Mouse (Mus musculus): Measurements from ENCODE around the gene Zfp689.
"Not testable (repeated sequence)": the region's sequence is repeated elsewhere in the genome, so short reads cannot be mapped to it uniquely, and the experiment has no call there.

Zfp689 gene

DNA sequence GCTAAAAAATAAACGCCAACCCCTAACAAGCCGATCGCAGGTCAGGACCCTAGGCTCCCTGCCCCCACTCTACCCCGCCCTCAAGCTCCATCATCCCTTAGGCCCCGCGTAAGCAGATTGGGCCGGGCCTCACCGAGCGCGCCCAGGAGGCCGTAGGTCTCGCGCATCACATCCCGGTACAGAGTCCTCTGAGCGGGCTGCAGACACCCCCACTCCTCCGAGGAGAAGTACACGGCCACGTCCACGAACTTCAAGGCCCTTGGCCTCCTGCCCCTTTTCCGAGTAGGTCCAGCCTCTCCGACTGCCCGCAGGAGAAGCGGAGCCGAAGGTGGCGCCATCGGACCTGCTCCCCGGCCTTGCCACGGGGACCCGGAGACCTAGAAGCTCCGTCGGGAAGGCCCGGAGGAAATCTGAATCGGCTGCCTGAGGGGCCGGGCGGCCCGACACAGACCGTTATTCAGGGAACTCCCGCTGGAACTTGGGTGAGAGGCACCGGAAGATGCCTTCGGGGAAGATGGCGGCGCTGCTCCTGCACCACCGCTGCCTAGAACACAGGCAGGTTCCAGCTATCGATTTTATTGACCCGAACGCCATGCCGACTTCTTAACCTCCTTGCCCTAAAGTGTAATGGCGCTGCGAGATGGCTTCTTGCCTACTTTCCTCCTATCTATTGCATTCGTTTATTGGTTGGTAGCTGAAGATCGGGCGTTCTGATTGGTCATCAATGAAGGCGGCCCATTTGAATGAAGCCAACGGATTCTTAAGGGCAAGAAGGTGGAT, at the start of gene Zfp689:
TSS of gene Zfp689 (minus strand) at position 638 of the 780 bp plus-strand sequence.
- peak; percentile 99 for DNase-seq (ENCODE audit: low read depth, low spot score)

DNA sequence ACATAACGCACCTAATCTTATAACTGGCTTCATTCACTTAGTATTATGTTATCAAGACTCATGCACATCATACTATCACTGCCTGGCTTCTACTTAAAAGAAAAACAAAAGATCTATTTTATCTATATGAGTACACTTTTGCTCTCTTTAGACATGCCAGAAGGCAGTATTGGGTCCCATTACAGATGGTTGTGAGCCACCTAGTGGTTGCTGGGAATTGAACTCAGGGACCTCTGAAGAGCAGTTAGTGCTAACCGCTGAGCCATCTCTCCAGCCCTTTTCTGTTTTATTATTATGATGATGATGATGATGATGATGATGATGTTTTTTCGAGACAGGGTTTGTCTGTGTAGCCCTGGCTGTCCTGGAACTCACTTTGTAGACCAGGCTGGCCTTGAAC, 49.4 kb upstream of the Zfp689 start:
- no peak for DNase-seq (ENCODE audit: low read depth, low spot score)

DNA sequence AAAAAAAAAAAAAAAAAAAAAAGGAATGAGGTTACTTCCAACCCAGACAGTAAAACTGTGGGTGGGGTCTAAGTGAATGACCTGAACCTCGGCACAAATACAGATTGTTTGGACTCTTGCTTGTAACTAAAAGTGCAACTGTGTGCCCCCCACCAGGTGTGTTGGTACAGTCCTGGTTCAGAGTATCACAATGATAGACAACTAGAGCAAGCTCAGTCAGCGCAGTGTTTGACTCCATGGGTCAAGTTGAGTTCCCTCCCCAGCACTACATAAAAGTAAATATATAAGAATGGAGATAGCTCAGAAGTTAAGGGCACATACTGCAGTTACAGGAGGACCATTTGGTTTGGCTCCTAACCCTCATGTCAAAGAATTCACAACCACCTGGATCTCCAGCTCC, 48.4 kb upstream of the Zfp689 start:
- no peak for DNase-seq (ENCODE audit: low read depth, low spot score)

DNA sequence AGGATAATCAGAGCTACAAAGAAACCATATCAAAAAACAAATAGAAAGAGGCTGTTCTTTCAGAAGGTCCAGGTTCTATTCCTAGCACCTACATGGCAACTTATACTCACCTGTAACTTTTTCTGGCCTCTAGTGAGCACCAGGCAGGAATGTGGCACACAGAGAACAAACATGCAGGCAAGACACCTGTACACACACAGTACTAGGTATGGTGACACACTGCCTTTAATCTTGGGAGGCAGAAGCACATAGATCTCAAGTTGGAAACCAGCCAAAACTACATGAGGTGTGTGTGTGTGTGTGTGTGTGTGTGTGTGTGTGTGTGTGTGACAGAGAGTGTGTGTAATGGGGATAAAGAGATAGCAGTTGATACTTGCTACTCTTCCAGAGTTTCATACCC, 45.7 kb upstream of the Zfp689 start:
- DNase-seq (ENCODE audit: low read depth, low spot score), result no peak

DNA sequence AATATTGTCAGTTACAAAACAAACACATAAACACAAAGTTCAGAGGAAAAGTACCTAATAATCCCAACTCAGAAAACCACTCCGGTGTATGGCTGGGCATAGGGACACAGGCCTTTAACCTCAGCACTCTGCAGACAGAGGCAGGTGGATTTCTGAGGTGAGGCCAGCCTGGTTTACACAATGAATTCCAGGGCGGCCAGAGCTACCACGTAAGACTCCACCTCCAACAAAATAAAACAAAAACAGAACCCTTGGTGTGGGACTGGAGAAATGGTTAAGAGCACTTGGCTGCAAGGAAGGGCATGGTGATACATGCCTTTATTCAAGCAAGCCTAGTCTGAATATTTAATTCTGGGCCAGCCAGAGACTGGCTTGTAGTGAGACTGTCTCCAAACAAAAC, 42.9 kb upstream of the Zfp689 start:
- DNase-seq (ENCODE audit: low read depth, low spot score), result no peak

DNA sequence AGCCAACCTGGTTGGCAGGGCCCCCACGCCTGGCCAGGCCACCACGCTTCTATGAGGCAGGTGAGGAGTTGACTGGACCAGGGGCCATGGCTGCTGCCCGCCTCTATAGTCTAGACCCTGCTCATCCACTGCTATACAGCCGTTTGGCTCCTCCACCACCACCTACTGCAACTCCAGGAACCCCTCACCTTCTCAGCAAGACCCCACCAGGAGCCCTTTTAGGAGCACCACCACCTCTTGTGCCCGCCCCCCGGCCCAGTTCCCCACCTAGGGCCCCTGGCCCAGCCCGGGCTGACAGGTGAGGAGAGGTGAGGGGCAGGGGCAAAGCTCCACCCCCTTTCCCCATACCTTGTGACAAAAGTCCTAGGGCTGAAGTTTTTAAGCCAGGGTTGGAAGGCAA, 41.0 kb upstream of the Zfp689 start:
- DNase-seq (ENCODE audit: low read depth, low spot score), result no peak

DNA sequence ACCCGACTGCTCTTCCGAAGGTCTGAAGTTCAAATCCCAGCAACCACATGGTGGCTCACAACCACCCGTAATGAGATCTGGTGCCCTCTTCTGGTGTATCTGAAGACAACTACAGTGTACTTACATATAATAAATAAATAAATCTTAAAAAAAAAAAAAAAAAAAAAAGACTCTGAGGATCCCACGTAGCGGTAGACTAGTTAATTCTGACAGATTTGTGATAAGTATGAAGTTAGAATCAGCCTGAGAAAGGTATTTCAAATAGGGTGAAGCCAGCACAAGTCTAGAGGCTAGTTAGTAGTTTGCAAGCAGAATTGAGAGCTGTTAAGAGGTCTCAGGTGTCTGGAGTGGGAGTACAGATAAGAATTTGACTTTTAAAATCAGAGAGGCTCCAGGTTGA, 39.4 kb upstream of the Zfp689 start:
- DNase-seq (ENCODE audit: low read depth, low spot score), result not testable (repeated sequence)

DNA sequence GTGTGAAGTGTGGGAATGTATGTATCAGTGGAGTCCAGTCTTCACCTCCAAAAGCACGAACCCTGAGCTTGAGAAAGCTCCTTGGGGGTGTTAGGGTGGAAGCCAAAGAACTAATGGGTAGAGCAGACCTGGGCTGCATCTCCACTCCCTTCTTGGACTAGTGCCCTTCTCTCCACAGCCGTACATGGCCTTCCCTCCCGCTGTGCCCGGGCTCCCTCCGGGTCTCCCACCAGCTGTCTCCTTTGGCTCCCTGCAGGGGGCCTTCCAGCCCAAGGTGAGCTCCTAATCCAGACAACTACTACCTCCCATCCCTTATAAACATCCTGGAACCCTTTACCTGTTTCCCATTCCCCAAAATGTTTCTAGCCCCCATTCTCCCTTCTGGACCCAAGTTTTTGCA, 36.5 kb upstream of the Zfp689 start:
- no peak for DNase-seq (ENCODE audit: low read depth, low spot score)

DNA sequence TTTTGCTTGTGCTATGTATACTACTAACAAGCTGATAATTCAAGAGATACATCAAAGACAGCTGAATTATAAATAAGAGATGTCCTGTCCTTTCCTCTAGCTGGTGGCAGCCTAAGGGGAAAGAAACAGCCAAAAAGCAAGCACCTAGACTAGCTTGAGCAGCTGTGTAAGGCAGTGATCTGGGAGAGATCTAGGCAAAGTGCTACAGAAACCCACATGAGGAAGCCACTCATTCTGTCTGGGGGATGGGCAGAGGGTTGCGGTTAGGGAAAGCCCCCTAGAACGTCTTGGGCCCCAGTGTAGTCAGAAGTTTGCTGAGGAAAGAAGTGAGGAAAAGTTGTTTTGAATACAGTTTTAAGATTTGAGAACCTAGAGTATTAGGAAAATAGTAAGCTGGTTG, 31.4 kb upstream of the Zfp689 start:
- no peak for DNase-seq (ENCODE audit: low read depth, low spot score)

DNA sequence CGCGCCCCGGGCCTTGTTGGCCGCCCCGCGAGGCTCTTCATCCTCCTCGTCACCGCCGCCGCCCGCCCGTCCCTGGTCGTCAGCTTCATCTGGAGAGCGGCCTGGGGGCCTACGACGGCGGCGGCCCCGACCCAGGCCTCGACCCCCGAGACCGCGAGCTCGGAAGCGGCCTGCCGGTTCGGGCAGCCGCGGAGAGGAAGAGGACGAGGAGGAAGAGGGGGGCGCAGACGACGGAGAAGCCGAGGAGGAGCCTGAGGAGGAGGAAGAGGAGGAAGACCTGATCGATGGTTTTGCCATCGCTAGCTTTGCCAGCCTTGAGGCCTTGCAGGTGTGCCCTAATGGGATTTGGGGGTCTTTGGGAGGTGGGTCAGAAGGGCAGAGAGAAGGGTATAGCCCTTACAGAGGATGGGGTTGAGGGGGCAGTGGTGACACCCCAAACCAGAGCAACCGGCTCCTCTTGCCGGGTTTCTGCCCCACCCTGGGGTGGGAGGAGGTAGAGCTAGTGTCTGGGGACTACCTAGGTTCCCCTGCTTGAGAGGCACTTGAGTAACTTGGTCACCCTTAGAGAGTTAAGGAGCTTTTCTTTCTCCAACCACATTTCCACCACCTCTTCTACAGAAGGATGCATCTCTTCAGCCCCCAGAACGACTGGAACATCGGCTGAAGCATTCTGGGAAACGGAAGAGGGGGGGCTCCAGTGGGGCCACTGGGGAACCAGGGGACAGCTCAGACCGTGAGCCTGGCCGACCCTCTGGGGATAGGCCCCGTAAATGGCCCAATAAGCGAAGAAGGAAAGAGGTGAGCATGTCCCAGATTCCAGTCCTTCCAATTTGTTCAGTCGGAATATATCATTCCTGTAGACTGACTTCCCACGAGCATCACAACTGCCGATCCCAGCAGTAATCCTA, 30.6 kb upstream of the Zfp689 start:
- no peak for DNase-seq (ENCODE audit: low read depth, low spot score)

DNA sequence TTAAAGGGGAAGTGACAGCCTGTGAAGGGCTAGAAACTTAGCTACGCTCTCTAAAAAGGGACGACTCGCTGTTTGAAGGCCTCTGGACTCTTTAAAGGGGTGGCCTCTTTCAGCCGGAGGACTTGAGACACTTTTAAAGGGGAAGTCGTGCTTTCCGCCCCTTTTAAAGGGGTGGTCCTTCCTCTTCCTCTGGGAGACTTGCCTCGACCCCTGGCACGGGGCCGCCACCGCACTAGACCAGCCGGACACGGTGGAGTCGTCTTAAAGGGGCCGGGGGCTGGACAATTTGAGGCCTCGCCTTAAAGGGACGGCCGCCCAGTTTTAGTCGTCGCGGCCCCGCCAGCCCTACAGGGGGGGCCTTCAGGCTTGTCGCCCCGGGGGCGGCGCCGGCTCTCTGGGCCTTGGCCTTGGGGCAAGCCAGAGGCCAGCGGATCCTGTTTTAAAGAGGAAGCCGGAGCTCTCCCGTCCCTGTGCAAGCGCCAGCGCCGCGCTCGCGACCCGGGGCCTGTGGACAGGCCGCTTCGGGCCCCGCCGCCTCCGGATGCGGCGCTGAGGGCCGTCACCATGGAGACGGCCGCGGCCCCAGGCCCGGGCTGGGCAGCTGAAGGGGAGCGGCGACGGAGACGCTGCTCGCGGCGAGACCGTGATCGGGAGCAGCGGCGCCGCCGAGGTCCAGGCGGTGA, 29.8 kb upstream of the Zfp689 start, which contains the start of gene Fbrs:
TSS of gene Fbrs (plus strand) at position 565 of the 683 bp plus-strand sequence.
- peak; percentile 98 for DNase-seq (ENCODE audit: low read depth, low spot score)

DNA sequence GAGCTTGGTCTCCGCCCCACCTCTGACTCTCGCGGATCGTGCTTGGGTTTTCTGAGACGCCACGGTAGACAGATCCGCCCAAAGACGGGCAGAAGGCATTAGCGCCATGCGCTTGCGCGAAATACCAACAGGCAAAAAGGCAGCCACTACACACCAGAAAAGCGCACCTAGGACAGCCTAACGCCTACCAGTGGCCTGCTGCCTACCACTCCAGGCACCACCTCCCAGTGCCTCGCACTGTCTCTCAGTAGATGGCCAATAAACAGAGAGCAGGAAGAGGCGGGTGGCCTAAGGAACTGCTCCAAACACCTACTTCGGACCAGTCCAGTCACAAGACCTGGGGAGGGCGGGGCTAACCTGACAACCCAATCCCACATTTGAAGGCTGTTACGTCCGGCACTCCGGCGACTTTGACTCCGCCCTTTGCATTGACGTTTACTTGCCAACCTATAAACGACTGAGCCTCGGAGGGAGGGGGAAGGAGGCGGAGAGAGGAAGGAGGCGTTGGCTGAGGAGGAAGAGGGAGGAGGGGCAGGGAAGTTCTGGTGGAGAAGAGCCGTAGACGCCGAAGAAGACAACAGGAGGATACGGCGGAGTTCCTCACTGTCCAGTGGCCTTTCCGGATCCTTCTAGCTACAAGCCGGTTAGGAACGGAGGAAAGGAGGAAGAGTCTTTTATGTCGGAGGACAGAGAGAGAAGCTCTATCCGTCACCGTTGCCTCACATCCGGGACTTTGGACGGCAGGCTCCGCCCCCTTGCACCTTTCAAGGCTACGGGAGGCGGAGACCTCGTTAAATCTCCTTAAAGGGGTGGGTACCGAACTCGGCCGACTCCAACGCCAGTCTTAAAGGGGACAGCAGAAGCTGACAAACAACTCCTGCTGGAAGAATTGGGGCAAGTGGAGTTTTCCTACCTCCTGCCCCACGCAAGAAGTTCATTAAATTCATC, 29.0 kb upstream of the Zfp689 start:
- DNase-seq (ENCODE audit: low read depth, low spot score), result peak; percentile 100

DNA sequence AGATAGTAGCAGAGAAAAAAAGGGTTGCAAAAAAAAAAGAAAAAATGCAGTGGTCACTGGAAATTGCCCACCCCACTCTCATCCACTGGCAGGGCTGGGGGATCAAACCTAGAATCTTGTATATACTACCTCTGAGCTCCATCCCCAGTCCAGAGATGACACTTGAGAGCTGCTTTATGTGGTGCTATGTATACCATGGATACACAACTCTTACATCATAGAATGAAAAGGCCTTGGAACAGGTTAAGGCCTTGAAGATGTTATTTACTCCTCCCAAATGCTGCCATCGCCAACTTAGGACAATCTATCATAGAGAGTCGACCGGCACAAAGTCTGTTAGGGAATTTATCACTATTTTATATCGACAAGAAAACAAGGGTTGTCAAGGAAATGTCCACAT, 27.9 kb upstream of the Zfp689 start:
- DNase-seq (ENCODE audit: low read depth, low spot score), result no peak

DNA sequence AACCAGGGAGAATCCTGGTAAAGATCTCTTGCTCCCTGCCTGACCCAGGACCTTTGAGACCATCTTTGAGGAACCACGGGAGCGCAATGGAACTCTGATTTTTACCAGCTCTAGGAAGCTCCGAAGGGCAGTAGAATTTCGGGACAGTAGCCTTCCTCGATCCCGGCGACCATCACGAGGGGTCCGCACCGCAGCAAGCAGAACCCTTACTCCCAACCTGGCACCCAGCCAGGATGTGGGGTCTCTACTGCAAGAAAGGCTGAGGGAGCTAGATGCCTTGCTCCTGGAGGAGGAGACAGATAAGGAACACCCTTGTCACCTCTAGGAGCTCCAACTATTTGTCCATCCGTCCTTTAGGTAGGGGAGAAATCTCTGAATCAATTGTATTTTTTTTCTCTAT, 27.4 kb upstream of the Zfp689 start:
- DNase-seq (ENCODE audit: low read depth, low spot score), result no peak

DNA sequence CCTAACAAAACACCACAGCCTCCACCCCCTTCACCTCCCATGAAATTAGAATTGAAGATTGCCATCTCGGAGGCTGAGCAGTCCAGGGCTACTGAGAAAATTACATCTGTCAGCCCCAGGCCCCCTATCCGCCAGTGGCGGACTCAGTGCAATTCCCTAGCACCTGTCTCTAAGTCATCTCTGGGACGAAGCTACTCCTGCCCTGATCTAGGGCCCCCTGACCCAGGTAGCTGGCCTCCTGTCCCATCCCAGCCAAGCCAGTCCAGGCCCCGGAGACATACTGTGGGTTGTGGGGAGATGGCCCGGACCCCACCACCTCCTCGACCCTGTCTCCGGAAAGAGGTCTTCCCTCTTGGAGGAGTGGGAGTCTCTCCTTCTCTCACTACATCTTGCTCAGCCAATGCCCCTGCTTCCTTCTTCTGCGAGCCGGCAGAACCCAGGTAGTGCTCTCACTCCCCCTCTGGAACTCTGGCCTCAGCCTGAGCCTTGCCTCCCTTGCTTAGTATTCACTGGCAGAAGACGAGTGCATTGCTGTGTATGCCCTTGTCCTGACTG, 26.3 kb upstream of the Zfp689 start:
- no peak for DNase-seq (ENCODE audit: low read depth, low spot score)

DNA sequence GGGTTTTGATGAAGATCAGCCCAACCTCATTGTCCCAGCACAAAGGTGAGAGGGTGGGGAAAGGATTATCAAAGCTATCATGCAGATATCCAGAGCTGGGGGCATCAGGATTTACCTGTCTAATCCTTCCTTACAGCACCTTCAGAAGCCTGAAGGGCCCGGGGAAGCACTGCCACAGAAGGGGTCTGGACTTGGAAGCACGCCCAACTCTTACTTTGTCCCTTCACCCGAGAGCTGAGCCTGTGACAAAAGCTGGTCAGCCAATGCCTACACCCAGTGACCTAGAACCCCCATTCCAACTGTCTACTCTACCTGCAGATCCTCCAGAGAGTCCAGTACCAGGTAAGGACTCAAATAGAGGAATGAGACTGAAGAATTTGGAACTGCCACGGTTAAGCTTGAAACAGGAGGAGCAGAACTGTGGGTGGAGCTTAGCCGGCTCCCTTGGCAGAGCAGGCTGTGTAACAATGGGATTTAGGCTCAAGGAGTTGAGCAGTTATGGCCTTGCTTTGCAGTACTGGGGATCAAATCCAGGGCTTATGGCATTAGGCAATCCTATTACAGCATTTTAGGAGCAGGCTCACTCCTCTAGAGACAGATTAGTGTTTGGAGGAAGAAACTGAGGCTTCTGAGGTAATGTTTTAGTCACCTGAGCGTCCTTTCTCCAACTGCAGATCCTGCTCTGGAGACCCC, 25.6 kb upstream of the Zfp689 start:
- no peak for DNase-seq (ENCODE audit: low read depth, low spot score)

DNA sequence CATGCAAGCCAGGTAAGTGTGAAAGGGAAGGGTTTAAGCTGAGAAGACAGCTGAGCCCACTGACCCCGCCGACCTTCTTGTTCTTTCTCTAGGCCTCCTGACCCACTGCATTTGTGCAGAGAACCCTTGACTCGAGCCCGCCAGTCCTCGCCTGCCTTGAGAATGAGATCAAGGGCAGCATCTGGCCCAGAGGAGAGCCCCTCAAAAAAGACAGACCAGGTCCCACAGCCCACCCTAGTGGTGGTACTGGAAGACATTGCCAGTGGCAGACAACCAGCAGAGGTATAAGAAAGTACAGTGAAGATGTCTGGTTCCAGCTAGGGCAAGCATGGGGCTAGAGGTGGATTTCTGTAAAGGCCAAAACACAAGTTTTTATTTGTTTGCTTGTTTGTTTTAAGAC, 24.7 kb upstream of the Zfp689 start:
- DNase-seq (ENCODE audit: low read depth, low spot score), result no peak

DNA sequence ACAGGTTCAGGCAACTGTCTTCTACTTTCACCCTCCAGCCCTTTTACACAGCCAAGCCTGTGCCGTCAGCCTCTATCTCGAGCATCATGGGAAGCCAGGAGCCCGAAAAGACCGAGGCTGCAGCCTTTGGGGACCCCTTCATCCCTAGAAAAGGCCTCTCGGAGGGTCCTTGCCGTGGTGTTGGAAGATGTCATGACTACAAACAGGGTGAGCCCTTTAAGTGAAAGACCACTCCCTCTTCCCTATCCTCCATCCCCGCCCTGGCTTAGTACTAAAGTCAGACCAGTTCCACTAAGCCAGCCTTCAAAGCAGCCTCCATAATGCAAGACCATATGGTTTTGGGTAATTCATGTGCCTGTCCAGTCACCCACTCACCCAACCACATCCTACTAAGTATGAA, 23.1 kb upstream of the Zfp689 start:
- no peak for DNase-seq (ENCODE audit: low read depth, low spot score)

DNA sequence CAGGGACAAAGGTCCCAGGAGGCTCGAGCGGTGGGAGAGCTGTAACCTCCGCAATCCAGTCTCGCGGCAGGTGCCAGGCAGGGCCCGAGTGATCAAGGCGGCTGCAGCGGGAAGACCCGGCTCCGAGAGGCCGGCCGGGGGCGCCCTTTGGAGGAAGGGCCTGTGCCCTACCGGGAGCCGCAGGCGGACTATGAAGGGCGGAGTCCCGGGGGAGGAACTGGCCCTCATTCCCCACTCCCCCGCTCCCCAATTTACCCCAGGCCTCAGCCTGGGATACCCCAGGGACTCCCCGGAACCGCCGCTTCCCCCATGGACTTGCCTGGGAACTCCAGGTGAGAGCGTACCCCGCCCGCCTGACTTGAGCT, 22.7 kb upstream of the Zfp689 start:
- no peak for DNase-seq (ENCODE audit: low read depth, low spot score)
